Mouse (Mus musculus): ENCODE measurements around the gene Rnaset2b. TPM values are rescaled to one million over a fixed set of nuclear protein-coding genes. Genes with fewer than 3 reads are reported as not detected.
"Not testable (repeated sequence)": the region's sequence is repeated elsewhere in the genome, so short reads cannot be mapped to it uniquely, and the experiment has no call there.

Gene Rnaset2b
- polyA plus RNA-seq, 2 experiments, result 137 to 169 TPM

GRCm38 (mm10) chr17:6960349-6960748 is 10.1 kb upstream of the Rnaset2b start:
- not testable (repeated sequence) for H3K36me3 ChIP-seq (ENCODE audit: control insufficient read depth, insufficient read depth, low read length); H3K27ac ChIP-seq (replicated peaks; ENCODE audit: low read depth, low read length); DNase-seq (ENCODE audit: low spot score); ATAC-seq (ENCODE audit: low FRiP score, low read depth); H3K27me3 ChIP-seq (ENCODE audit: control insufficient read depth, insufficient read depth, low read length); H3K4me1 ChIP-seq (ENCODE audit: control insufficient read depth, insufficient read depth, low read length); H3K9me3 ChIP-seq (ENCODE audit: control insufficient read depth, low read length)
- 0% methylated on average over 12 of the region's 12 CpGs for WGBS
- peak overlapping the region; percentile 39; the same call in 1 of the 2 replicates for H3K4me2 ChIP-seq (replicated peaks; ENCODE audit: low read depth, low read length, severe bottlenecking)
- H3K4me3 ChIP-seq (replicated peaks; ENCODE audit: low read length), result peak overlapping the region; percentile 43
- H3K9ac ChIP-seq (ENCODE audit: low read depth, low read length, severe bottlenecking), result peak overlapping the region; percentile 61; the same call in 1 of the 2 replicates

GRCm38 (mm10) chr17:6960776-6961175 is 9.7 kb upstream of the Rnaset2b start, which contains the start of gene Tagap1:
Gene Tagap1, minus strand, starts transcription at chr17:6961156.
- peak; percentile 13; the same call in 1 of the 2 replicates for ATAC-seq (ENCODE audit: low FRiP score, low read depth)
- Histone ChIP-seq H3K9ac (ENCODE audit: low read depth, low read length, severe bottlenecking) (peak within 1 kb of the TSS; percentile 61), H3K4me2 (replicated peaks; ENCODE audit: low read depth, low read length, severe bottlenecking) (peak within 1 kb of the TSS; percentile 39; the same call in 1 of the 2 replicates), H3K4me3 (replicated peaks; ENCODE audit: low read length) (peak within 1 kb of the TSS; percentile 43)
- DNase-seq (ENCODE audit: low spot score); H3K9me3 ChIP-seq (ENCODE audit: control insufficient read depth, low read length); H3K36me3 ChIP-seq (ENCODE audit: control insufficient read depth, insufficient read depth, low read length); H3K27ac ChIP-seq (replicated peaks; ENCODE audit: low read depth, low read length); H3K27me3 ChIP-seq (ENCODE audit: control insufficient read depth, insufficient read depth, low read length); H3K4me1 ChIP-seq (ENCODE audit: control insufficient read depth, insufficient read depth, low read length): not testable (repeated sequence)
- under 1% methylated on average over 40 of the region's 51 CpGs for WGBS

GRCm38 (mm10) chr17:6961181-6962000 is 9.0 kb upstream of the Rnaset2b start:
- H3K36me3 ChIP-seq (ENCODE audit: control insufficient read depth, insufficient read depth, low read length); H3K4me1 ChIP-seq (ENCODE audit: control insufficient read depth, insufficient read depth, low read length); H3K27ac ChIP-seq (replicated peaks; ENCODE audit: low read depth, low read length); DNase-seq (ENCODE audit: low spot score); H3K9me3 ChIP-seq (ENCODE audit: control insufficient read depth, low read length); H3K9ac ChIP-seq (ENCODE audit: low read depth, low read length, severe bottlenecking); H3K27me3 ChIP-seq (ENCODE audit: control insufficient read depth, insufficient read depth, low read length): not testable (repeated sequence)
- peak; percentile 98 for ATAC-seq (ENCODE audit: low FRiP score, low read depth)
- WGBS, result under 1% methylated on average over 14 of the region's 48 CpGs
- peak overlapping the region; percentile 43 for H3K4me3 ChIP-seq (replicated peaks; ENCODE audit: low read length)
- H3K4me2 ChIP-seq (replicated peaks; ENCODE audit: low read depth, low read length, severe bottlenecking), result peak overlapping the region; percentile 37; the same call in 1 of the 2 replicates

- H3K9me3 ChIP-seq (ENCODE audit: control insufficient read depth, low read length); H3K4me2 ChIP-seq (replicated peaks; ENCODE audit: low read depth, low read length, severe bottlenecking); H3K4me3 ChIP-seq (replicated peaks; ENCODE audit: low read length); ATAC-seq (ENCODE audit: low FRiP score, low read depth); H3K4me1 ChIP-seq (ENCODE audit: control insufficient read depth, insufficient read depth, low read length); DNase-seq (ENCODE audit: low spot score); H3K9ac ChIP-seq (ENCODE audit: low read depth, low read length, severe bottlenecking); H3K27ac ChIP-seq (replicated peaks; ENCODE audit: low read depth, low read length); H3K36me3 ChIP-seq (ENCODE audit: control insufficient read depth, insufficient read depth, low read length); H3K27me3 ChIP-seq (ENCODE audit: control insufficient read depth, insufficient read depth, low read length): not testable (repeated sequence)
- 82% methylated on average over 3 of the region's 6 CpGs for WGBS
Measured at GRCm38 (mm10) chr17:6962339-6962738, 8.1 kb upstream of the Rnaset2b start.

- 62% methylated on average over 4 of the region's 4 CpGs for WGBS
- H3K27me3 ChIP-seq (ENCODE audit: control insufficient read depth, insufficient read depth, low read length); H3K9ac ChIP-seq (ENCODE audit: low read depth, low read length, severe bottlenecking); H3K36me3 ChIP-seq (ENCODE audit: control insufficient read depth, insufficient read depth, low read length); H3K27ac ChIP-seq (replicated peaks; ENCODE audit: low read depth, low read length); H3K4me2 ChIP-seq (replicated peaks; ENCODE audit: low read depth, low read length, severe bottlenecking); DNase-seq (ENCODE audit: low spot score); H3K4me3 ChIP-seq (replicated peaks; ENCODE audit: low read length); H3K4me1 ChIP-seq (ENCODE audit: control insufficient read depth, insufficient read depth, low read length); ATAC-seq (ENCODE audit: low FRiP score, low read depth); H3K9me3 ChIP-seq (ENCODE audit: control insufficient read depth, low read length): not testable (repeated sequence)
Measured at GRCm38 (mm10) chr17:6962936-6963335, 7.5 kb upstream of the Rnaset2b start.

- WGBS, result 1% methylated on average over 4 of the region's 6 CpGs
- H3K4me2 ChIP-seq (replicated peaks; ENCODE audit: low read depth, low read length, severe bottlenecking); H3K9ac ChIP-seq (ENCODE audit: low read depth, low read length, severe bottlenecking); H3K9me3 ChIP-seq (ENCODE audit: control insufficient read depth, low read length); H3K27me3 ChIP-seq (ENCODE audit: control insufficient read depth, insufficient read depth, low read length); H3K27ac ChIP-seq (replicated peaks; ENCODE audit: low read depth, low read length); H3K4me1 ChIP-seq (ENCODE audit: control insufficient read depth, insufficient read depth, low read length); H3K4me3 ChIP-seq (replicated peaks; ENCODE audit: low read length); H3K36me3 ChIP-seq (ENCODE audit: control insufficient read depth, insufficient read depth, low read length); ATAC-seq (ENCODE audit: low FRiP score, low read depth): not testable (repeated sequence)
- DNase-seq (ENCODE audit: low spot score), result peak; percentile 9
Measured at GRCm38 (mm10) chr17:6965364-6965763, 5.1 kb upstream of the Rnaset2b start.

GRCm38 (mm10) chr17:6967673-6968072 is 2.8 kb upstream of the Rnaset2b start:
- H3K9ac ChIP-seq (ENCODE audit: low read depth, low read length, severe bottlenecking); DNase-seq (ENCODE audit: low spot score); H3K27me3 ChIP-seq (ENCODE audit: control insufficient read depth, insufficient read depth, low read length); ATAC-seq (ENCODE audit: low FRiP score, low read depth); H3K4me3 ChIP-seq (replicated peaks; ENCODE audit: low read length); H3K36me3 ChIP-seq (ENCODE audit: control insufficient read depth, insufficient read depth, low read length); H3K4me2 ChIP-seq (replicated peaks; ENCODE audit: low read depth, low read length, severe bottlenecking); H3K9me3 ChIP-seq (ENCODE audit: control insufficient read depth, low read length); H3K27ac ChIP-seq (replicated peaks; ENCODE audit: low read depth, low read length); H3K4me1 ChIP-seq (ENCODE audit: control insufficient read depth, insufficient read depth, low read length): not testable (repeated sequence)
- WGBS, result 67% methylated on average over 1 of the region's 1 CpGs

GRCm38 (mm10) chr17:6971238-6971637 is 804 bp downstream of the Rnaset2b start:
- H3K4me3 ChIP-seq (replicated peaks; ENCODE audit: low read length); H3K36me3 ChIP-seq (ENCODE audit: control insufficient read depth, insufficient read depth, low read length); H3K9ac ChIP-seq (ENCODE audit: low read depth, low read length, severe bottlenecking); H3K4me1 ChIP-seq (ENCODE audit: control insufficient read depth, insufficient read depth, low read length); H3K27ac ChIP-seq (replicated peaks; ENCODE audit: low read depth, low read length); ATAC-seq (ENCODE audit: low FRiP score, low read depth); DNase-seq (ENCODE audit: low spot score); H3K4me2 ChIP-seq (replicated peaks; ENCODE audit: low read depth, low read length, severe bottlenecking); H3K27me3 ChIP-seq (ENCODE audit: control insufficient read depth, insufficient read depth, low read length); H3K9me3 ChIP-seq (ENCODE audit: control insufficient read depth, low read length): not testable (repeated sequence)
- WGBS, result 73% methylated on average over 7 of the region's 8 CpGs

All from limb, embryonic 14.5 days (tissue).